Mouse (Mus musculus): ENCODE results near the gene Mcrip2. TPM values are rescaled to one million over a fixed set of nuclear protein-coding genes. Genes with fewer than 3 reads are reported as not detected.
A peak's percentile ranks its signal among the peaks of the same experiment; 100 is the strongest.

The Mcrip2 gene
- total and polyA plus RNA-seq, 2 experiments from 2014 or later, result 202 to 357 TPM

- Histone ChIP-seq H3K9me3 (replicated peaks; ENCODE audit: control insufficient read depth, low read length) (no peaks in the 10 kb centered on the region), H3K4me3 (ENCODE audit: low read depth, low read length) (no peak overlapping the region), H3K4me2 (ENCODE audit: low read depth, low read length) (peak overlapping the region; percentile 95; the same call in 1 of the 2 replicates), H3K27me3 (ENCODE audit: control insufficient read depth, insufficient read depth, low read length) (no peaks in the 10 kb centered on the region), H3K36me3 (replicated peaks; ENCODE audit: control insufficient read depth, insufficient read depth, low read length) (peaks cover 38% of the 10 kb centered on the region), H3K9ac (replicated peaks; ENCODE audit: low read depth, low read length) (0 out of 2 replicates have a peak overlapping the region, but pooled peaks have one; percentile 57), H3K27ac (ENCODE audit: low read depth) (peak overlapping the region; percentile 77), H3K4me1 (ENCODE audit: control insufficient read depth, insufficient read depth) (peaks cover 43% of the 10 kb centered on the region)
- WGBS, result 92% methylated on average over 16 of the region's 16 CpGs
- ATAC-seq (ENCODE audit: insufficient read depth, low read depth), result no peak
- TF ChIP-seq EP300 (IDR thresholded peaks at IDR 0.05; ENCODE audit: low read depth) (no peak), CTCF (IDR thresholded peaks at IDR 0.05; ENCODE audit: low read depth) (no peak)
- DNase-seq (ENCODE audit: low spot score), result no peak
Measured at GRCm38 (mm10) chr17:25835816-25836215, 32.7 kb downstream of the Mcrip2 start.

GRCm38 (mm10) chr17:25835301-25835700 lies 33.3 kb downstream of the Mcrip2 start:
- TF ChIP-seq CTCF (IDR thresholded peaks at IDR 0.05; ENCODE audit: low read depth) (no peak), EP300 (IDR thresholded peaks at IDR 0.05; ENCODE audit: low read depth) (no peak)
- Histone ChIP-seq H3K27me3 (ENCODE audit: control insufficient read depth, insufficient read depth, low read length) (no peaks in the 10 kb centered on the region), H3K4me3 (ENCODE audit: low read depth, low read length) (no peak overlapping the region), H3K36me3 (replicated peaks; ENCODE audit: control insufficient read depth, insufficient read depth, low read length) (peaks cover 38% of the 10 kb centered on the region), H3K4me1 (ENCODE audit: control insufficient read depth, insufficient read depth) (peaks cover 43% of the 10 kb centered on the region), H3K9ac (replicated peaks; ENCODE audit: low read depth, low read length) (no peak overlapping the region), H3K4me2 (ENCODE audit: low read depth, low read length) (peak overlapping the region; percentile 95; the same call in 1 of the 2 replicates), H3K9me3 (replicated peaks; ENCODE audit: control insufficient read depth, low read length) (no peaks in the 10 kb centered on the region), H3K27ac (ENCODE audit: low read depth) (no peak overlapping the region)
- WGBS, result 95% methylated on average over 7 of the region's 7 CpGs
- DNase-seq (ENCODE audit: low spot score), result no peak
- no peak for ATAC-seq (ENCODE audit: insufficient read depth, low read depth)

GRCm38 (mm10) chr17:25834595-25835222 lies 33.9 kb downstream of the Mcrip2 start:
- Histone ChIP-seq H3K9me3 (replicated peaks; ENCODE audit: control insufficient read depth, low read length) (no peaks in the 10 kb centered on the region), H3K36me3 (replicated peaks; ENCODE audit: control insufficient read depth, insufficient read depth, low read length) (peaks cover 35% of the 10 kb centered on the region), H3K4me1 (ENCODE audit: control insufficient read depth, insufficient read depth) (peaks cover 45% of the 10 kb centered on the region), H3K4me2 (ENCODE audit: low read depth, low read length) (peak overlapping the region; percentile 95), H3K27ac (ENCODE audit: low read depth) (peak overlapping the region; percentile 99), H3K27me3 (ENCODE audit: control insufficient read depth, insufficient read depth, low read length) (no peaks in the 10 kb centered on the region), H3K9ac (replicated peaks; ENCODE audit: low read depth, low read length) (peak overlapping the region; percentile 79), H3K4me3 (ENCODE audit: low read depth, low read length) (peak overlapping the region; percentile 77)
- no peak for TF ChIP-seq EP300 (IDR thresholded peaks at IDR 0.05; ENCODE audit: low read depth)
- DNase-seq (ENCODE audit: low spot score) (no peak), ATAC-seq (ENCODE audit: insufficient read depth, low read depth) (no peak)
- WGBS, result 76% methylated on average over 12 of the region's 12 CpGs

GRCm38 (mm10) chr17:25833961-25834594 lies 34.5 kb downstream of the Mcrip2 start:
- peak overlapping the region; percentile 95 for H3K4me2 ChIP-seq (ENCODE audit: low read depth, low read length)
- H3K36me3 ChIP-seq (replicated peaks; ENCODE audit: control insufficient read depth, insufficient read depth, low read length), result peaks cover 29% of the 10 kb centered on the region
- DNase-seq (ENCODE audit: low spot score) (no peak), ATAC-seq (ENCODE audit: insufficient read depth, low read depth) (no peak)
- 6% methylated on average over 6 of the region's 6 CpGs for WGBS
- H3K9ac ChIP-seq (replicated peaks; ENCODE audit: low read depth, low read length), result peak overlapping the region; percentile 79
- H3K27me3 ChIP-seq (ENCODE audit: control insufficient read depth, insufficient read depth, low read length), result no peaks in the 10 kb centered on the region
- no peaks in the 10 kb centered on the region for H3K9me3 ChIP-seq (replicated peaks; ENCODE audit: control insufficient read depth, low read length)
- H3K4me1 ChIP-seq (ENCODE audit: control insufficient read depth, insufficient read depth), result peaks cover 51% of the 10 kb centered on the region
- H3K4me3 ChIP-seq (ENCODE audit: low read depth, low read length), result peak overlapping the region; percentile 77
- H3K27ac ChIP-seq (ENCODE audit: low read depth), result peak overlapping the region; percentile 99
- TF ChIP-seq EP300 (IDR thresholded peaks at IDR 0.05; ENCODE audit: low read depth), result no peak
- no peak for TF ChIP-seq CTCF (IDR thresholded peaks at IDR 0.05; ENCODE audit: low read depth)

GRCm38 (mm10) chr17:25833291-25833663 lies 35.3 kb downstream of the Mcrip2 start, which contains the start of gene Stub1:
TSS of gene Stub1 (minus strand) at chr17:25833404.
- H3K4me3 ChIP-seq (ENCODE audit: low read depth, low read length), result peak within 1 kb of the TSS; percentile 77
- no peaks in the 10 kb centered on the region for H3K27me3 ChIP-seq (ENCODE audit: control insufficient read depth, insufficient read depth, low read length)
- peak within 1 kb of the TSS; percentile 95 for H3K4me2 ChIP-seq (ENCODE audit: low read depth, low read length)
- no peak for TF ChIP-seq CTCF (IDR thresholded peaks at IDR 0.05; ENCODE audit: low read depth)
- peak; percentile 15; the same call in 1 of the 2 replicates for TF ChIP-seq EP300 (IDR thresholded peaks at IDR 0.05; ENCODE audit: low read depth)
- H3K4me1 ChIP-seq (ENCODE audit: control insufficient read depth, insufficient read depth), result peaks cover 55% of the 10 kb centered on the region
- H3K9me3 ChIP-seq (replicated peaks; ENCODE audit: control insufficient read depth, low read length), result no peaks in the 10 kb centered on the region
- H3K27ac ChIP-seq (ENCODE audit: low read depth), result peak within 1 kb of the TSS; percentile 99
- DNase-seq (ENCODE audit: low spot score), result peak; percentile 96
- peak; percentile 78 for ATAC-seq (ENCODE audit: insufficient read depth, low read depth)
- under 1% methylated on average over 24 of the region's 24 CpGs for WGBS
- H3K36me3 ChIP-seq (replicated peaks; ENCODE audit: control insufficient read depth, insufficient read depth, low read length), result peaks cover 22% of the 10 kb centered on the region
- H3K9ac ChIP-seq (replicated peaks; ENCODE audit: low read depth, low read length), result peak within 1 kb of the TSS; percentile 79

All from heart, postnatal 0 days (tissue).